Mouse (Mus musculus): ENCODE measurements around the gene Kif2c. TPM values are rescaled to one million over a fixed set of nuclear protein-coding genes. Genes with fewer than 3 reads are reported as not detected.

Gene Kif2c
- polyA plus RNA-seq, 1 experiment from 2014 or later, result 16.0 TPM

Small RNA genes lying within 50 kb of the gene (microRNA-seq; reads per million reads assigned to microRNA genes)
- gene Gm22398, result not detected

Other genes starting within 250 kb of the Kif2c start
- gene Urod, start 188.2 kb downstream of the Kif2c start, polyA plus RNA-seq (2014; fragmentation: Nextera tagmentation; extraction: Ambion mirVana), result 48.6 and 54.8 TPM in 2 replicates
- 17.2 and 18.6 TPM in 2 replicates for gene Hectd3, start 187.3 kb downstream of the Kif2c start, polyA plus RNA-seq (2014; fragmentation: Nextera tagmentation; extraction: Ambion mirVana)
- gene Eif2b3, start 163.2 kb downstream of the Kif2c start, polyA plus RNA-seq (2014; fragmentation: Nextera tagmentation; extraction: Ambion mirVana), result 49.7 and 52.0 TPM in 2 replicates
- 4.0 and 4.5 TPM in 2 replicates for gene Ptch2, start 86.6 kb downstream of the Kif2c start, polyA plus RNA-seq (2014; fragmentation: Nextera tagmentation; extraction: Ambion mirVana)
- 3.2 and 3.4 TPM in 2 replicates for gene Btbd19, start 56.9 kb downstream of the Kif2c start, polyA plus RNA-seq (2014; fragmentation: Nextera tagmentation; extraction: Ambion mirVana)
- gene Tctex1d4, start 55.8 kb downstream of the Kif2c start, polyA plus RNA-seq (2014; fragmentation: Nextera tagmentation; extraction: Ambion mirVana), result not detected in 2 replicates
- 15.7 and 17.5 TPM in 2 replicates for gene Plk3, start 48.7 kb downstream of the Kif2c start, polyA plus RNA-seq (2014; fragmentation: Nextera tagmentation; extraction: Ambion mirVana)
- 599 and 678 TPM in 2 replicates for gene Rps8, start 26.4 kb downstream of the Kif2c start, polyA plus RNA-seq (2014; fragmentation: Nextera tagmentation; extraction: Ambion mirVana)
- 9.1 and 12.2 TPM in 2 replicates for gene Tmem53, start 69.3 kb upstream of the Kif2c start, polyA plus RNA-seq (2014; fragmentation: Nextera tagmentation; extraction: Ambion mirVana)
- gene Armh1, start 69.5 kb upstream of the Kif2c start, polyA plus RNA-seq (2014; fragmentation: Nextera tagmentation; extraction: Ambion mirVana), result 0.54 and 0.73 TPM in 2 replicates